Mouse (Mus musculus): ENCODE results near the gene Reg4.

- TF ChIP-seq CTCF (IDR thresholded peaks at IDR 0.05; ENCODE audit: control insufficient read depth, insufficient read depth, insufficient read length): no peak
- no peak for TF ChIP-seq MAX (IDR thresholded peaks at IDR 0.05)
- no peak for TF ChIP-seq USF1 (IDR thresholded peaks at IDR 0.05; ENCODE audit: low read depth)
Measured at GRCm38 (mm10) chr3:98236266-98236665, 14.3 kb downstream of the Reg4 start.
